Mouse (Mus musculus) E14TG2a.4 (cell line): Measurements from ENCODE around the gene Vstm2a.

Experiments
- CTCF ChIP-seq: conservative IDR thresholded peaks from 2 replicates; pipeline ENCODE4 v1.5.1; 2014; ENCODE audit warnings: low read length
- NANOG ChIP-seq: IDR thresholded peaks from 2 replicates; pipeline ENCODE4 v1.6.1; 2014; ENCODE audit warnings: borderline replicate concordance, low read length, mixed read lengths
- POU5F1 ChIP-seq: IDR thresholded peaks from 2 replicates; pipeline ENCODE4 v1.6.1; 2014; ENCODE audit warnings: low read length, borderline replicate concordance

DNA sequence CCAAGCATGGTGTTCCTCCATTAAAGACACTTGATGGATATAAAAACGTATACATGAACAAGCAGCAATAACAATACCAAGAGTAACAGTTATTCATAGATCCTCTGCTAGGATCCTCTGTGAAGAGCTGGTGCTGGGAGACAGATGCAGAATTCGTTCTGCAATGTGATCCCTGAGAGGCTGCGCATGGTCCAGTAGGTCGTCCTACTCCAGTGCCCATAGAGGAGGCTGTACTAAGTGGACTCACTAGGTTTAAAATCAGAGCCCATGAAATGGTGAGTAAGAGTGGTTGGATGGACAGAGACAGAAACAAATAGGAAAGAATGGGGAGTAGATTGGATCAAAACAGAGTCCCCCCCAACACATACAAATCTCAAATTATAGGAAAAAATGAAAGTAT lies 35.4 kb downstream of the Vstm2a start:
- TF ChIP-seq CTCF = no peak
- no peak for TF ChIP-seq NANOG
- TF ChIP-seq POU5F1 = no peak
